Mouse (Mus musculus) brain, adult 2 months (tissue): ENCODE data around the gene Ugt1a8.
A peak's percentile ranks its signal among the peaks of the same experiment; 100 is the strongest.
"Not testable (repeated sequence)": the region's sequence is repeated elsewhere in the genome, so short reads cannot be mapped to it uniquely, and the experiment has no call there.

ENCODE experiments used
- DNase-seq: peaks from one replicate; pipeline ENCODE4 v3.0.0; 2011; ENCODE audit warnings: low read depth, low spot score

The Ugt1a8 gene

DNA sequence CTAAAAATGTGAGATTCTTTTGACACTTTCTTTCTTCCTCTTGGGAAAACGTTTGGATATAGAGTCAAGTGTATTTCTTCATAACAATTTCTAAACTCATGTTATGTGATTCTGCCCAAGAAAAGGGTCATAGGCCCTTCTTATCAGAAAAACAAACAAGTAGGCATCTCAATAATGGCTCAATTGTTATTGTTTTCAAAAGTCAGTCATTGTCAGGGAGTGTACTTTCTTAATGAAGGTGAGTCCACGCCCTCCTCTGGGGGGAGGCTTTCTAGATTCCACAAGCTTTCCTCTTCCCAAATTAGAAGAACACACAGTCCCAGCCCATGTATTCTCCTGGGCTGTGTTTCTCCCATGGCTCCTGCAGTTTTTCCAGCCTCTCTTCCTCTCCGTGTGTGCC lies at the start of gene Ugt1a8:
Gene Ugt1a8, plus strand, starts transcription at position 301 of the 400 bp plus-strand sequence.
- no peak for DNase-seq

DNA sequence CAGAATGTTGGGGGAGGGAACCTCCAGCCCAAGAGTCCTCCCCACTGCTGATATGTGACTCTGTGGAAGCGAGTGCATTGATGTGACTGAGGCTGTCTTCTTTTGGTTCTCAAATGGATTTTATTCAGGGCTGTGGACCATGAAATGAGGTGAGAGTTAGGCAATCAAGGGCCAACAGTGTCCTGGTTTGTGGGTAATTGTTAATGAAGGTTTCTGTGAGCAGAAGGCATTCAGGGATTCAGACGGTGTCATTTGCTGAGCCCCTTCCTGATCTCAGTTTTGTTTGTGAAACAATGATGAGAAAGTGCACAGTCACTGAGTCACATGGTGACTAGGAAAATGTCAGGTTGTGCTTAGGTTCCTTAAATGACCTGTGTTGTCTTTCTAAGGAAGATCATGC lies 44.6 kb upstream of the Ugt1a8 start:
- DNase-seq, result not testable (repeated sequence)

DNA sequence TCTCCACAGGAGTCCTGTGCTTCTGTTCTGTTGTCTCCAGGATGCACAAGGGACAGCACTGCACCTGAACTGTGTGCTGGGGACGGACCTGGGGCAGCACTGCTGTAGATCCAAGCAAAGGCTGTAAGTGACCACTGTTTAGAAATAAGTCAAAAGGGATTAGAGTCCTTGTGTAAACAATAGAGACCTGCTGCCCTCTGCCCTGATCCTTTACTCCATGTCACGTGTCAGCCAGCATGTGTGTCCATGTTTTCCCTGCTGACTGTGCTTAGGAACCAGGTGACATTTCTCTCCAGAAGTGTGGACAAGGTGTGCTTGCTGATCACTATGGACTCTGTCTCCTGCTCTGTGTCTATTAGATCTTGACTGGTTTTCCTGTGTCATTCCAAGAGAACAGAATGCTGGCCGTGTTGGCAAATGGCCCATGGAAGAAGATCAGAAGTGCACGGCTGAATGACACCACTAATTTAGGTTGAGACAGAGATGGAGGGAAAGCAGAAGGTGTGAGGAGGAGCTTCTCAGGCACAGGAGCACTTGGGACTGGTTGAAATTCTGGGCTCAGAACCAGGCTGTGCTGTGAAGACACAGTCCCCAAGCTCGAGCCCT lies 42.7 kb upstream of the Ugt1a8 start:
- not testable (repeated sequence) for DNase-seq

DNA sequence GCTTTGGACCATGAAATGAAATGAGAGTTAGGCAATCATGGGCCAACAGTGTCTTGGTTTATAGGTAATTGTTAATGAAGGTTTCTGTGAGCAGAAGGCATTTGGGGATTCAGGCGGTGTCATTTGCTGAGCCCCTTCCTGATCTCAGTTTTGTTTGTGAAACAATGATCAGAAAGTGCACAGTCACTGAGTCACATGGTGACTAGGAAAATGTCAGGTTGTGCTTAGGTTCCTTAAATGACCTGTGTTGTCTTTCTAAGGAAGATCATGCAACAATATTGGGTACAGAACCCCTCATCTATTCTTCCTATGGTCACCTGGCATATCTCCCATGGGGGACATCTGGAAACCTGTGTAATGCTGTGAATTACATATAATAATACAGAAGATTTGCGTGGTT lies 40.2 kb upstream of the Ugt1a8 start:
- DNase-seq, result not testable (repeated sequence)

DNA sequence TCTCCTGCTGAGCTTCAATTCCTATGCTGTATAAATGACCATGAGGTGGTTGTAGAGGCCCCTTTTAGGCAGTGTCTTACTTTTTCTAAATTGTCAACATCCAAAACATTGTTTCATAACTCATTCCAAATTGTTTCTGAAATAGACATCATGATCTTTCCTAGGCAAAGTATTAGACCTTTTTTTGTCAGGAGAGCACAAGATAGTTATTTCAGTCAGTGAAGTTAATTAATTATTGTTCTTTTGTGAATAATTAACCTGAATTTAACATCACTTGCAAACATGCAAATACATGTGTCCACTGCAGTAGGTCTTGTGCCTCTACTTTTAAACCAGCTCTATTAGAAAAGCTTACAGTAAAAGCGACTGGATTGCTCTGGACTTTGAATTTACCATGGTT lies 32.5 kb upstream of the Ugt1a8 start, which contains the start of gene Ugt1a10:
Gene Ugt1a10, plus strand, starts transcription at position 301 of the 400 bp plus-strand sequence.
- no peak for DNase-seq

DNA sequence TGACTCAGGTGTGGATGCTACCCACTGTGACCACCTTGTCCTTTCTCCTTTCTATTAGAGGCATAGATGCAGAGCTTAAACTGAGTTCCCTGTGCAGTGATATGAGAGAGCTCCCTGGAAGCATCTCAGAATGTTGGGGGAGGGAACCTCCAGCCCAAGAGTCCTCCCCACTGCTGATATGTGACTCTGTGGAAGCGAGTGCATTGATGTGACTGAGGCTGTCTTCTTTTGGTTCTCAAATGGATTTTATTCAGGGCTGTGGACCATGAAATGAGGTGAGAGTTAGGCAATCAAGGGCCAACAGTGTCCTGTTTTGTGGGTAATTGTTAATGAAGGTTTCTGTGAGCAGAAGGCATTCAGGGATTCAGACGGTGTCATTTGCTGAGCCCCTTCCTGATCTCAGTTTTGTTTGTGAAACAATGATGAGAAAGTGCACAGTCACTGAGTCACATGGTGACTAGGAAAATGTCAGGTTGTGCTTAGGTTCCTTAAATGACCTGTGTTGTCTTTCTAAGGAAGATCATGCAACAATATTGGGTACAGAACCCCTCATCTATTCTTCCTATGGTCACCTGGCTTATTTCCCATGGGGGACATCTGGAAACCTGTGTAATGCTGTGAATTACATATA lies 21.0 kb upstream of the Ugt1a8 start:
- not testable (repeated sequence) for DNase-seq

DNA sequence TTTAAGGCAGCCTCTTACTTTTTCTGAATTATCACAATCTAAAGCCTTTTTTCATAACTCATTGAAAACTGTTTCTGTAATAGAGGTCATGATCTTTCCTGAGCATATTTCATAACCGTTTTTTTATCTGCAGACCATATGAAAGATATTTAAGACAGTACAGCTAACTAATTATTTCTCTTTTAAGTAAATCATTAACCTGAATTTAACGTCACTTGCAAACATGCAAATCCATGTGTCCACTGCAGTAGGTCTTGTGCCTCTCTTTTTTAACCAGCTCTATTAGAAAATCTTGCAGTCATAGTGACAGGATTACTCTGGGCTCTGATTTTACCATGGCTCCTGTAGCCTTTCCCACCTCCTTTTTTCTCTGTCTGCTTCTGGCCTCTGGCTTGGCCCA lies 17.1 kb upstream of the Ugt1a8 start, which contains the start of gene Ugt1a9:
Gene Ugt1a9, plus strand, starts transcription at position 306 of the 400 bp plus-strand sequence.
- DNase-seq, result no peak

DNA sequence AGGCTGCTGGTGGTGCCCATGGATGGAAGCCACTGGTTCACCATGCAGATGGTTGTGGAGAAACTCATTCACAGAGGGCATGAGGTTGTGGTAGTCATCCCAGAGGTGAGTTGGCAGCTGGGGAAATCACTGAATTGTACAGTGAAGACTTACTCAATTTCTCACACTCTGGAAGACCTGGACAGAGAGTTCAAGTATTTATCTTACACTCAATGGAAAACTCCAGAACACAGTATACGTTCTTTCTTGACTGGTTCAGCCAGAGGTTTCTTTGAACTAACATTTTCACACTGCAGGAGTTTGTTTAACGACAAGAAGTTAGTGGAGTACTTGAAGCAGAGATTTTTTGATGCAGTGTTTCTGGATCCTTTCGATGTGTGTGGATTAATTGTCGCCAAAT lies 16.7 kb upstream of the Ugt1a8 start:
- no peak for DNase-seq

DNA sequence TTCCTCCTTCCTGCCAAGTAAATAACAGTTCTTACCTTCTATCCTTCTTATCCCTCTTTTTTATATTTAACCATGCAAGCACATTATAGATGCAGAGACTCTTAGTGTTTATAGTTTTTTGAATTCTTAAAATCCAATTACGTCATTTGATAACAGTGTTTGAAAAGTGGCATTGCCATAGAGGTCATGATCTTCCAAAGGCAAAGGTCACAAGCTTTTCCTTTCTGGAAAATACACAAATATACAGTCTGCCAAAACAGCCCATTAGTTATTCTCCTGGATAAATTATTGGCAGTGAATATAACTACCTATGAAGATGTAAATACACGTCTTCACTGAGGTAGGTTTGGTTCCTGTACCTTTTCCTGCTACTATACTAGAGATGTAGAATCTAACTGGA lies 13.1 kb upstream of the Ugt1a8 start:
- no peak for DNase-seq

DNA sequence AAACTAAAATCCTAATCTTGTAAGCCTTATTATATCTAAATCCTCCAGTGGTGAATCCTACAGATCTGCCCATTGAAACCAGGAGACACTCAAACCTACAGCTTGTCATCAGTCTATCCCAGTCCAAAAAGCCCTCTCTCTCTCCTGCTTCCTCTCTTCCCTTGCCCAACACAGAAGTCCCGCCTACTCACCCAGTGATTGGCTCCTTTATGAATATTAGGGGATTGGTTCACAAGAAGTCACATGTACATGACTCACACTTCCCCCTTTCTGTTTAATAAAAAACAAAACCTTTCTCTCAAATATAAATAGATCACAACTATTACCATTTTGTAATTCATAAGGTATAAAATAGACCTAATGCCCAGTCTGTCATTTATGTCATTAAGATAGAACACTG lies 10.5 kb upstream of the Ugt1a8 start:
- DNase-seq, result no peak

DNA sequence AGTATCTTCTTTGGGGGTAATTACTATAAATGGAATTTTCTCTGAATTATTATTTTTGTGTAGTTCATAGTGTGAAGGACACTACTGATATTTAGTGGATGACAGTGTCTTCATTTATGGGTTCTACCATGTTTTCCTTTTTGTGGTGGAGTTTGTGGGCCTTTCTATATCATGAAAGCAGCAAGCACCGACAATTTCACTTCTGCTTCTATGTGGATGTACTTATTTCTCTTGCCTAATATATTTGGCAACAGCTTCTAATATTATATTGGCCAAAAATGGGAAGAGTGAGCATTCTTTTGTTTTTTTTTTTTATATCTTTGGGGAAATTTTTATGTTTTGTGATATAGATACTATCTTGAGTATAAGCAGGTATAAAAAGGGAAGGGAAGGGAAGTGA lies 5.9 kb upstream of the Ugt1a8 start:
- no peak for DNase-seq

DNA sequence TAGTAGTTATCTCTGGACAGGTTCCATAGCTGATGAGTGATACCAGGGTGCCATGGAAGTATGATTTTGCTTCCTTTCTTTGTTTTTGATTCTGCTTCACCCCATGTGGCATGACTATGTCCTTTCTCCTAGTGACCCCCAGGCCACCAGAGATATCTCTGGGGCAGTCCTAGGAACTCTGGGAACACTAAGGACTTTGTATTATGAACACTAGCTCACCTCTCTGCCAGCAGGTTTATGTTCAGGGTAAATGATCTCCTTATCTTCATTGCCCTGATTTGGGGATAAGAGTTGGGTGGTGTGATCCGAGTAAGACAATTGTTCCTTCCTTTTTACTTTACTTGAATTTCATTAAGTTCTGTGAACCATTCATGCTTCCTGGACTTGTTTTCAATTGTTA lies 1.5 kb upstream of the Ugt1a8 start:
- no peak for DNase-seq

DNA sequence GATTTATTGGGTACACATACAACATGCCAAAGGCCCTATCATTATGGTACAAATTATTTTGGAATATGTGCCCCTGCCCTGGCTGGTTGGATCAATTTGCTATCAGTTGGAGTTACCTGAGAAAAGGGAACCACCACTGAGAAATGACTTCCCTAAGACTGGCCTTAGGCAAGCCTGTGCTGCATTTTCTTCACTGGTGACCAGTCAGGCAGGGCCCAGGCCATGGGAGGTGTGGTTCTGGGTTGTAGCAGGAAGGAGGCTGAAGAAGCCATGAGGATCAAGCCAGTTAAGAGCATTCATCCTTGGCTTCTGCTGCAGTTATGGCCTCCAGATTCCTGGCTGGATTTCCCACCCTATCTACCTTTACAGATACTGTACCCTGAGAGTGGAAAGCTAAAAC lies 4.7 kb downstream of the Ugt1a8 start:
- DNase-seq, result no peak

DNA sequence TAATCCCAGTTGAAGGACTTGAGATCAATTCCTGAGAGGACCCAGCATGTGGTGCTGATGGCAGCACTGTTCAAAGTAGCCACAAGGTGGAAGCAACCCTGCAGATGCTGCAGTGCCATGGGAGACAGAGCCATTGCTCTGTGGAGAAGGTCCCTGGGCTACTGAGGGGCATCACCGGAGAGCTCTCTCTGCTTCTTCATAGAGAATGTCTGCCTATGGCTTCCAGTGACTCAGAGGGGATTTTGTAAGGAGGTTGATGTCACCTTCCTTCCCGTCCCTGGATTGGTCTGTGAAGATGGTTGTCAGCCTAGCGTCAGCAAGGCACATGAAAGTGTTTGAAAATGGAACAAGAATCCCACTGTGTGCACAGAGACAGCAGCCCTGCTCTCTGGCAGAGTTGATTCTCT lies 6.7 kb downstream of the Ugt1a8 start:
- peak; percentile 10 for DNase-seq

DNA sequence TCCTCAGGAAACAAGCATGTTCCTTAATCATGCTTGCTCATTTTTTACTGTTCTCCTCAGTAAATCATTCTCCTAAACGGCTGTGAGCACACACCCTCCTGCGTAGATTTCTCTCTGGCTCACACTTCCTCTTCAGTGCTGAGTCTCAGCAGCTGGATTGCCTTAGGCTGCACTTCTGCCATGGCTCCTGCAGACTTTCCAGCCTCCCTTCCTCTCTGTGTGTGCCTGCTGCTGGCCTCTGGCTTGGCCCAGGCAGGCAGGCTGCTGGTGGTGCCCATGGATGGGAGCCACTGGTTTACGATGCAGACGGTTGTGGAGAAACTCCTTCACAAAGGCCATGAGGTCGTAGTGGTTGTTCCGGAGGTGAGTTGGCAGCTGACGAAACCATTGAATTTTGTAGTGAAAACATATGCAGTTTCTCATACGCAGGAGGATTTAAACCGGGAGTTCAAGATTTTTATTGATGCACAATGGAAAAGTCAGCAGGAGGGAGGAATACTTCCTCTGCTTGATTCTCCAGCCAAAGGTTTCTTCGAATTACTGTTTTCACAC lies 7.4 kb downstream of the Ugt1a8 start, which contains the start of gene Ugt1a7c:
Gene Ugt1a7c, plus strand, starts transcription at position 122 of the 552 bp plus-strand sequence.
- DNase-seq, result peak; percentile 25

DNA sequence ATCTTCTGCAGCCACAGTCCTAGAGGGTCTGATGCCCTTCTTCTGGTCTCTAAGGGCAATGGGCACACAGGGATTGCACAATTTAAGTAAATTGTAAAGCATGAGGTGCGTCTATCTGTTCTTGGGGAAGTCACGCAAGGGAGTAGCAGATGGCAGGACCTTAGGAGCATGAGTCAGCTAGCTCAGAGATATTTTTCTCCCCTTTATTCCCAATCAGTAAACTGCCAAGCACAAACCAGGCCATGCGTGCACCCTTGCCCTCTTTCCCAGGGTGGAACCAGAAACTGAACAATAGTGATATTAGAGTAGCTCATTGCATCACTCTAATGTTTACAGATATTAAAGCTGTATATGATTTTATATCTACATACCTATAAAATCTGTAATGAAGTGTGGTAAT lies 10.9 kb downstream of the Ugt1a8 start:
- DNase-seq, result not testable (repeated sequence)

DNA sequence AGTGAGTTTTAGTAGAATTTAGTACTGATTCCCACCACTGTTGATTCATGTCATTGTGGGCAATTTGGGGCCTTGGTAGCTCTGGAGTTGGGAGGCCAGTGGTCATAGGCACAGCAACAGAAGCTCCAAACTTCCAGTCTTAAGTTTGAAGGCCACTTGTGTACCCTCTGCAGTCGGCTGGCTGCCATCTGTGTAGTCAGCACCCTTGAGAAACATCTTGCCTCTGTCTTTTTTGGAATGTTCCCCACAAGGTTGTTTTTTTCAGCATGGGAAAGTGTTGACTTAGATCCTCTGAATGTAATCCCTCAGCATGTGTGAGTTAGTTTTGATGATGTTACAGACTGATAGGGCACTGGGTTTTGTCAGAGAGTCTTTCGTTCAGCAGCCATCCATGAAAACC lies 12.1 kb downstream of the Ugt1a8 start:
- not testable (repeated sequence) for DNase-seq

DNA sequence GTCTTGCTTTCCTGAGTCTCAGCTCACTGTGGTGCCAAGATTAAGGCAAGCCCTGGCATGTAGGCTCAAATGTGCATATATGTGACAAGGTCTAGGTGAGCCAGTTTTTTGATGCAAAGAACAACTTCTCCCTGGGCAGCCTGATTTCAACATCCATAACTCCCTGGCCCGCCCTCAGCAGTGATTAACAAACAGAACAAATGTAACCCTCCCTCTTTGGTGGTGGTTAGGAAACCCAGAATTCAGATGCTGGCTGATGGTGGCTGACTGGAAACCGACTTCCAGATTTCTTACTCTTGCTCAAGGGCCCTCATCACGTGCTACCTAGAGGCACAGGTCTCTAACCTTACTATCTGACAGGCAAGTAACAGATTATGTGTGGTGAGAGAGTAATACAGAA lies 15.4 kb downstream of the Ugt1a8 start, which contains the start of gene Ugt1a6b:
Gene Ugt1a6b, plus strand, starts transcription at position 234 of the 400 bp plus-strand sequence.
- not testable (repeated sequence) for DNase-seq

DNA sequence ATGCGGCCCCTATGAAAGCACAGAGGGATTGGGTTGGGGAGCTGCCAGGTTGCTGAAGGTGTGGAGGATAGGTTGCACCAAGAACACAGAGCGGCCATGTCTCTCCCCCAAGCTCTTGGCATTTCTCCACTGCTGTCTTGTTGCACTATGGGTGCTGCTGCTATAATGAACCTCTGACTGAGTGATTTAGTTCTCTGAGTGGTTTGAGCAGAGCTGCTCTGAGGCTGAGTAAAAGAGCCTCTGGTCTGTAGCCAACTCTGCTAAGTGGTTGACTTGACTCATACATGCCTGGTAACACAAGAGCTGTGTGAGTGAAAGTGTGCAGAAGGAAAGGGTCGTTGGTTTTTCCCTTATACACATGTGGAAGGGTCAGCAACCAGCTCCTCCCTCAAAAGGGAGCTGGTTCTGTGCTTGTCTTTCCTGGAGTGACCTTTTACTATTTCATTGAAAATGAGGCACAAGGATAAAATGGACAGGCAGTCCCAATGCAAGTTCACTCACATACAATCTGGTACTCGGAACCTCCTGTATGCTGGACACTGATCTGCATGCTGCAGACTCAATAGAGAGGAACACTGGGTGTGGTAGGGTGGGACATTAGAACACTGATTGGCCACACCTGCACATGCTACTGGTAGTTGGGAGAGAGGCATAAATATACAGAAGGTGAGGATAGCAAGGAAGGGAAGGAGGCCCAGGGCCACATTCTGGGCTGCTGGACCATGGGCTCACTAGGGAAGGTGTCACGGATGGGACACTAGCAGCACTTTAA lies 16.3 kb downstream of the Ugt1a8 start:
- not testable (repeated sequence) for DNase-seq

DNA sequence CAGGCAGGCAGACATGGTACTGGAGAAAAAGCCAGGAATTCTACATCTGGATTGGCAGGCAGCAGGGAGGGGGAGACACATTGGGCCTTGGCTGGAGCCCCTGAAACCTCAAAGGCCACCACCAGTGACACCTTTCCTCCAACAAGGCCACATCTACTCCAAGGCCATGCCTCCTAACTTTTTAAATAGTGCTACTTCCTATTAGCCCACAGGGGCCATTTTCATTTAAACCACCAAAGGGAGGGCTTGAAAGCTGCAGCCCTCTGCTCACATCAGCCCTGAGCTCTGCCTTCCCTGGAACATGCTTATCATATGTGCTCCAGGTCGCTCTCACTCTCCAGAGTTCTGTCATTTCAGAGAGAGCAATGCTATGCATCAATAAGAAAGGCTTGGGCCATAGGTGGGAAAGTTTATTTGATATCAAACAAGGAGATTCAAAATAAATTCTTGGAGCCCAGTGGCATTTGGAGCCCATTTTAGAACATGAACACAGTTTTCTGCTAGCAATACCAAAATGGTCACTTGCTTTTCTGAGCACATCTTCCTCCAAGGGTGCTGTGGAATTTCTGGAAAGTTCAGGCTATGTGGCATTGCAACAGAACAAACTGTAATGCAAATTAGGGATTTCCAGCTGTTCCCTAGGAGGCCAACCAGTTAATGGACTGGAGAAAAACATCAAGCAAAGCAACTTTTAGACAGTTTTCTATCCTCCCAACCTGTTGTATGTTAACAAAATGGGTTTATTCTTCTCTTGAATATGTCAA lies 17.2 kb downstream of the Ugt1a8 start:
- DNase-seq, result no peak

DNA sequence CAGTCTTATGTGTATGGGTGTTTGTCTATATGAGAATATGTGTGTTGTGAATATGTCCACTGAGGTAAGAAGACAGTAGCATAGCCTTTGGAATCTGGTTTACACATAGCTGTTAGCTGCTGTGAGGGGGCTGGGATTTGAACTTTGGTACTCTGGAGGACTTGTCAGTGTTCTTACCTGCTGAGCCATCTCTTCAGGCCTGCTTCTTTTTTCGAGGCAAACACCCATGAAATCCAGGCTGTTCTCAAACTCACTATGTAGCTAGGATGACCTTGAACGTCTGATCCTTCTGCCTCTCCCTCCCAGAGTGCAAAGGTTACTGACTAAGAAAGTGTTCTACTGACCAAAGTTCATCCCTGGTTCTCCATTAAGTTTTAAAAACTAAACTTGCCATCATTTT lies 18.0 kb downstream of the Ugt1a8 start:
- no peak for DNase-seq
